Mouse (Mus musculus): ENCODE data around the gene Rab6b. TPM values are rescaled to one million over a fixed set of nuclear protein-coding genes. Genes with fewer than 3 reads are reported as not detected.
A peak's percentile ranks its signal among the peaks of the same experiment; 100 is the strongest.

The Rab6b gene
- polyA plus RNA-seq, 1 experiment from 2014 or later = 22.5 TPM

DNA sequence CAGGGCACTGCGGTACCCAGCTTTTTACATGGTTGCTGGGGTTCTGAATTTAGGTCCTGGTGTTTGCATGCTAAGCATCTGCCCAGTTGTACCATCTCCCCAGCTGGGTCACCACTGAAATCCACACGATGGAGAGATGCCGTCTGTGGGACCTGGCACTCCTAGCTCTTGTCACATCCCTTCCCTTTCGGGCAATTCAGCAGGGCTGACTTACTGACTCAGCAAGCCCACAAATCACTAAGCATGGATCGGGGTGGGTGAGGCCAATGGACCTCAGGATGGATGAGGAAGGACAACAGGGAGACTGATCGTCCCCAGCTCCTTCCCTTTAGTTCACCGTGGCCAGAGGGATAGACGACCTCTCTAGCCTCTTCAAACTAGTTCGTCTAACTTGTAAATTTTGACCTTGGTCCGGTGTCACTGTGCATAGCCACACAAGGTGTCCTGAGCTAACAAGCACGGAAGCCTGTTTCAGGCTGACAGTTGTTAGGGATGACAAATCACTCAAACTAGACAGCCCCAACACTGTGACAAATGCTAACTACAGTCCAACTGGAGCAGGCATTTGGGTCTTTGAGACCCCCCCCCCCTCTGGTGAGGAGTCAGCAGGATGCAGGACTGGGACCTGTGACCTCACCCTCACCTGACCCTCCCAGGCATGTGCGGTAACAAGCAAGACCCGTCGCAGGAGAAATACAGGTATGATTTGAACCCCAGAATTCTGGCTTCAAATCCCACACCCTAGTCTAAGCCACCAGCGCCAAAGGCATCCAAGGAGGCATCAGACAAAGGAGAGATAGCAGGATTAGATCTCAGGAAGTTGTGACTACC is 117.7 kb downstream of the Rab6b start:
- Histone ChIP-seq H3K36me3 (ENCODE audit: control insufficient read depth, insufficient read depth, low read length) (no peaks in the 10 kb centered on the region), H3K9me3 (ENCODE audit: control insufficient read depth, low read length) (no peaks in the 10 kb centered on the region), H3K9ac (ENCODE audit: low read length) (no peak overlapping the region), H3K4me1 (ENCODE audit: control insufficient read depth, insufficient read depth, low read length) (no peaks in the 10 kb centered on the region), H3K4me3 (ENCODE audit: low read depth, low read length) (no peak overlapping the region), H3K27me3 (ENCODE audit: control insufficient read depth, insufficient read depth, low read length) (no peaks in the 10 kb centered on the region), H3K27ac (ENCODE audit: low read depth, low read length) (no peak overlapping the region), H3K4me2 (ENCODE audit: low read depth) (no peak overlapping the region)
- WGBS = 81% methylated on average over 15 of the region's 15 CpGs
- DNase-seq (ENCODE audit: low spot score) = no peak
- ATAC-seq (ENCODE audit: insufficient read depth, low FRiP score, low TSS enrichment) = no peak

DNA sequence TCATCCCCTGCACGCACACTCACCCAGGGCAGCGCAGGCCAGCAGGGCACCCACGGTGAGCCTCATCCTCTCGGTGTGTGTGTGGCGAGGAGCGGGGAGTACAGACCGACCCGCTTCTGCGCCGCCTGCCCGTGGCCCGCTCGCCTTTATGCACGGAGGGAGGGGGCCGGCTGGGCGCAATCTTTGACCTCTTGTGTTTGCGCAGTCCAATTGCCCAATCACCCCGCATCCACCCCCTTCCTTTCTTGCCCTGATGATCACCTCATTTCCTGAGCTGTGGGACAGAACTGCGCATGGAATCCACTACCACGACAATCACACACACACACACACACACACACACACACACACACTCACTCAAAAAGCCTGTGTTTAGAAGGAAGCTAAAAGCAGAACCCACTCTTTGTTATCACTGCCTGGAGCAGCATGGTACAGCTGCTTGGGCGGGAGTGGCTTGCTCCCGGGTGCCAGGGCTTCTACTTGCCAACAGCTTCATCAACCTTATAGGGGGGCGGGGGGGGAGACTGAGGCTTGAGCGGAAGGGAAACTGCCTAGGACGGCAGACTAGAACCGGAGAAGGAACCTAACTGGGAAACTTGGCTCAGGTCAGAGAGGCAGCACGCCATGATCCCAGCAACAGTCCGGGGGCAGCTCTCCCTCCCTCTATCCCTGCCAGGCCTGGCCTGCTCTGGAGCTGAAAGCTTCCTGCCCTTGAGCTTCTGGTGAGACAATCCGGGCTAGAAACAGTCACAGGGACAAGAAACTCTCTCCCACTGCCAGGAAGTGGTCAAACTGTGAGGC is 118.8 kb downstream of the Rab6b start, which contains the start of the genes Gm20425 and Trf:
Gm20425 (minus strand) TSS at position 157 of the 801 bp plus-strand sequence.
Trf (minus strand) TSS at position 294 of the 801 bp plus-strand sequence.
- Histone ChIP-seq H3K4me2 (ENCODE audit: low read depth) (peak within 1 kb of the TSS; percentile 29), H3K4me3 (ENCODE audit: low read depth, low read length) (0 out of 2 replicates have a peak within 1 kb of the TSS, but pooled peaks have one; percentile 8), H3K36me3 (ENCODE audit: control insufficient read depth, insufficient read depth, low read length) (no peaks in the 10 kb centered on the region), H3K9me3 (ENCODE audit: control insufficient read depth, low read length) (no peaks in the 10 kb centered on the region), H3K27me3 (ENCODE audit: control insufficient read depth, insufficient read depth, low read length) (no peaks in the 10 kb centered on the region), H3K4me1 (ENCODE audit: control insufficient read depth, insufficient read depth, low read length) (no peaks in the 10 kb centered on the region), H3K9ac (ENCODE audit: low read length) (peak within 1 kb of the TSS; percentile 51), H3K27ac (ENCODE audit: low read depth, low read length) (no peak within 1 kb of the TSS)
- no peak; the same call in 1 of the 2 replicates for ATAC-seq (ENCODE audit: insufficient read depth, low FRiP score, low TSS enrichment)
- peak; percentile 27 for DNase-seq (ENCODE audit: low spot score)
- WGBS = 48% methylated on average over 28 of the region's 29 CpGs

DNA sequence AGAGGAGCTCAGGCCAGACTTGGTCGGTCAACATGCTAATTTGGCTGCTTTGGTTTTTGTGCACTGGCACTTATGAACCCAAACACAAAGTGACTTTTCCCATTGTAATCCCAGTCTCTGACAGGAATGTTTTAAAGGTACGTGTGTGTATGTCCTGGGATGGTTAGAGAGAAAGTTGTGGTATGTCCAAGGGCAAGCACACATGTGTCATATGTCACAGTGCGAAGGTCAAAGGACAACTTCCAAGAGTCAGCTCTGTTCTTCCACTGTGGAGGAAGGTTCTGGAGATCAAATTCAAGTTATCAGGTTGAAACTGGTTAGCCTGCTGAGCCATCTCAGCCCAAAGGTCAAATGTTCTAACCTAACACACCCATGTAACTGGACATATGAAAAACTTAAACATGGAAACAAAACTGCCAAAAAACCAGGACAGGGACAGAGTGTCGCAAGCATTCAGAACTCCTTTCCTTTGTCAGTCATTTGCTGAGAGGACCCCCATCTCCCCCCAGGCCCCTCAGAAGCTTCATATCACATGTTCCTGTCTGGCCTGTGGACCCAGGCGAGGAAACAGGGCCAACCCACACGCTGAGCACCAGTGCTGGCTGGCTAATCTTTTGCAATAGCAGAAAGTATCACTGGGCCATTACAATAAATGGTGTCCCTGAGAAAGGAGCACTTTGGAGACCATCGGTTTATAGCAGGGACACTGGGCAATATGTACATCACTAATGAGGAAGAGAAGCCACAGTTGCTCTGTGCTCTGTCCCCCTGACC is 120.8 kb downstream of the Rab6b start:
- no peaks in the 10 kb centered on the region for H3K27me3 ChIP-seq (ENCODE audit: control insufficient read depth, insufficient read depth, low read length)
- H3K27ac ChIP-seq (ENCODE audit: low read depth, low read length) = no peak overlapping the region
- no peak for DNase-seq (ENCODE audit: low spot score)
- H3K4me2 ChIP-seq (ENCODE audit: low read depth) = no peak overlapping the region
- H3K4me1 ChIP-seq (ENCODE audit: control insufficient read depth, insufficient read depth, low read length) = no peaks in the 10 kb centered on the region
- ATAC-seq (ENCODE audit: insufficient read depth, low FRiP score, low TSS enrichment) = no peak
- no peaks in the 10 kb centered on the region for H3K9me3 ChIP-seq (ENCODE audit: control insufficient read depth, low read length)
- no peaks in the 10 kb centered on the region for H3K36me3 ChIP-seq (ENCODE audit: control insufficient read depth, insufficient read depth, low read length)
- WGBS = 92% methylated on average over 7 of the region's 7 CpGs
- no peak overlapping the region for H3K9ac ChIP-seq (ENCODE audit: low read length)
- no peak overlapping the region for H3K4me3 ChIP-seq (ENCODE audit: low read depth, low read length)

DNA sequence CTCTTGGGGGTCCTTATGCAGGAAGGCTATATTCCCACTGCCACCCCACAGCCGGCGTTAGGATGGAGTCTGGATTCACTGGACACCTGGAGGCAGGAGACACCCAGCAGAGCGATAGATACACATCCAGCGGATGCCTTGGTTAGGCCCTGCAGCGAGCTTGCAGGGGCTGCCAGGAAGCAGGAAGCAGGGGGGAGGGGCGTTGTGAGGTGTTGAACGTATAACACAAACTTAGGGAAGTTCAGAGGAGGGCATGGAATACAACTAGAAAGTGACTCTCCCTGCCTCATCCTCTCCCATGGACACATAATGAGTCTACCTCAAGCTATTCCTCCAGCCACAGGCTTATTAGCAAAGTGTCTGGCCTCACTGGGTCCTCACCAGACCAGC is 121.4 kb downstream of the Rab6b start:
- H3K4me1 ChIP-seq (ENCODE audit: control insufficient read depth, insufficient read depth, low read length) = no peaks in the 10 kb centered on the region
- no peak for DNase-seq (ENCODE audit: low spot score)
- WGBS = 62% methylated on average over 7 of the region's 7 CpGs
- no peak overlapping the region for H3K27ac ChIP-seq (ENCODE audit: low read depth, low read length)
- no peak overlapping the region for H3K9ac ChIP-seq (ENCODE audit: low read length)
- no peaks in the 10 kb centered on the region for H3K27me3 ChIP-seq (ENCODE audit: control insufficient read depth, insufficient read depth, low read length)
- H3K36me3 ChIP-seq (ENCODE audit: control insufficient read depth, insufficient read depth, low read length) = no peaks in the 10 kb centered on the region
- no peak for ATAC-seq (ENCODE audit: insufficient read depth, low FRiP score, low TSS enrichment)
- H3K4me2 ChIP-seq (ENCODE audit: low read depth) = no peak overlapping the region
- no peak overlapping the region for H3K4me3 ChIP-seq (ENCODE audit: low read depth, low read length)
- H3K9me3 ChIP-seq (ENCODE audit: control insufficient read depth, low read length) = no peaks in the 10 kb centered on the region

DNA sequence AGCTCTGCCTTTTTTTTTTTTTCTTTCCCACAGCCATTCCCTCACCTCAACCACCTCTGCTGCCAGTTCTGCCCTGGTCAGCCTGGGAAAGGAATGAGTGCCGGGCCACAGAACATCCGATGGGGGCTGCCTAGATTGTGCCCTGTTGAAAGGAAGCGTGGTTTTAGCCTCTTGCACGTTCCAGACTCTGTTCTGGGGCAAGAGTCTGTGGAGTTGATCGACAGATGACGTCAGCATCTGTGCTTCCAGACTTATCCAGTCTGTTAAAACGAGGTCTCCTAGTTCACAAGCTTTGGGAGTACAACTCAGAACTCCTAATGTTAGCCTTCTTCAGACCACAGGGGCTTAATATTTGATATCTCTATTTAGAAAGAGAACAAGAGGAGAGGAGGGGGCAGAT is 122.5 kb downstream of the Rab6b start:
- no peak overlapping the region for H3K9ac ChIP-seq (ENCODE audit: low read length)
- DNase-seq (ENCODE audit: low spot score) (no peak), ATAC-seq (ENCODE audit: insufficient read depth, low FRiP score, low TSS enrichment) (no peak)
- no peaks in the 10 kb centered on the region for H3K9me3 ChIP-seq (ENCODE audit: control insufficient read depth, low read length)
- no peak overlapping the region for H3K4me2 ChIP-seq (ENCODE audit: low read depth)
- H3K27ac ChIP-seq (ENCODE audit: low read depth, low read length) = no peak overlapping the region
- 85% methylated on average over 7 of the region's 7 CpGs for WGBS
- no peaks in the 10 kb centered on the region for H3K4me1 ChIP-seq (ENCODE audit: control insufficient read depth, insufficient read depth, low read length)
- H3K4me3 ChIP-seq (ENCODE audit: low read depth, low read length) = no peak overlapping the region
- H3K27me3 ChIP-seq (ENCODE audit: control insufficient read depth, insufficient read depth, low read length) = no peaks in the 10 kb centered on the region
- H3K36me3 ChIP-seq (ENCODE audit: control insufficient read depth, insufficient read depth, low read length) = no peaks in the 10 kb centered on the region

DNA sequence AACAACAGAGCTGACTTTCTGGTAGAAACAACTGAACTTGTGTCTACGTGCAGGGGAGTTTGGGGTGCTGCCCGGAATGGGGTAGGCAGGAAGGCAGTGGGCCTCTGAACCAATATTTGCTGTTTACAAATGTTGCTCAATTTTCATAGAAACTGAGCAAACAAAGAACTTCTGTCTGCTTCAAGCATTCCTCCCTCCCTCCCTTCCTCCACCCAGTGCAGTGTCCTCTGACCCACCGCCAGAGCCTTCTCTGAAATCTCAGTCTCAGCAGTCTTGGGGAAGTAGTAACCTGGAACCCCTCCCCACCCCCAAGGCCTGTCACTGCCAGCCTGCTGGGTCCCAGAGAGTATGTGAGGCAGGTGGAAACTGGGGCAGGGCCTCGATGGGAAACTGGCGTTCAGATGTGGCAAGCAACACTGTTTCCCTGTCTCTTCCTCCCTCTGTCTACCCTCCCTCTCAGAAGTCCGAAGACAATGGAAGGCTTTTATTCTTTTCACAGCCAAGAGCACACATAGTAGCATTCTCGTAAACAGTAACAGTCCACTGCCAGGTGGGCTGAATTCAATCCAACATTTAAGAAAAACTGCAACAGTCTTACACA is 123.1 kb downstream of the Rab6b start:
- no peak overlapping the region for H3K4me2 ChIP-seq (ENCODE audit: low read depth)
- H3K27me3 ChIP-seq (ENCODE audit: control insufficient read depth, insufficient read depth, low read length) = no peaks in the 10 kb centered on the region
- no peak for ATAC-seq (ENCODE audit: insufficient read depth, low FRiP score, low TSS enrichment)
- H3K27ac ChIP-seq (ENCODE audit: low read depth, low read length) = no peak overlapping the region
- no peak for DNase-seq (ENCODE audit: low spot score)
- no peak overlapping the region for H3K9ac ChIP-seq (ENCODE audit: low read length)
- no peaks in the 10 kb centered on the region for H3K4me1 ChIP-seq (ENCODE audit: control insufficient read depth, insufficient read depth, low read length)
- no peaks in the 10 kb centered on the region for H3K36me3 ChIP-seq (ENCODE audit: control insufficient read depth, insufficient read depth, low read length)
- H3K4me3 ChIP-seq (ENCODE audit: low read depth, low read length) = no peak overlapping the region
- H3K9me3 ChIP-seq (ENCODE audit: control insufficient read depth, low read length) = no peaks in the 10 kb centered on the region
- 65% methylated on average over 7 of the region's 7 CpGs for WGBS

Other genes with a start within 250 kb of the Rab6b start
- gene Slco2a1, start 123.1 kb upstream of the Rab6b start, polyA plus RNA-seq (2014; fragmentation: Nextera tagmentation; extraction: Ambion mirVana) = 0.29 and 0.73 TPM in 2 replicates
- 64.5 and 71.8 TPM in 2 replicates for gene Srprb, start 90.3 kb downstream of the Rab6b start, polyA plus RNA-seq (2014; fragmentation: Nextera tagmentation; extraction: Ambion mirVana)
- gene Gm20425, start 118.5 kb downstream of the Rab6b start, polyA plus RNA-seq (2014; fragmentation: Nextera tagmentation; extraction: Ambion mirVana) = 1.7 TPM in 1 of 2 replicates, not detected in the other
- gene Trf, start 118.7 kb downstream of the Rab6b start, polyA plus RNA-seq (2014; fragmentation: Nextera tagmentation; extraction: Ambion mirVana) = 22.4 and 28.5 TPM in 2 replicates
- gene 1300017J02Rik, start 193.3 kb downstream of the Rab6b start, polyA plus RNA-seq (2014; fragmentation: Nextera tagmentation; extraction: Ambion mirVana) = 2.3 and 2.4 TPM in 2 replicates
- 69.8 and 85.0 TPM in 2 replicates for gene Topbp1, start 193.4 kb downstream of the Rab6b start, polyA plus RNA-seq (2014; fragmentation: Nextera tagmentation; extraction: Ambion mirVana)